Mouse (Mus musculus) liver, embryonic 13.5 days (tissue): ENCODE results near the gene Mup8. TPM values are rescaled to one million over a fixed set of nuclear protein-coding genes. Genes with fewer than 3 reads are reported as not detected.
"Not testable (repeated sequence)": the region's sequence is repeated elsewhere in the genome, so short reads cannot be mapped to it uniquely, and the experiment has no call there.

Experiments
- ATAC-seq: fragments of 200-750 bp; cut with Nextera tagmentation; 2 replicates; pipeline ENCODE4 v1.8.0; 2017; ENCODE audit warnings: low read depth, mild to moderate bottlenecking, moderate number of reproducible peaks, moderate library complexity
- DNase-seq: peaks from one replicate; pipeline ENCODE4 v3.0.0; 2022
- H3K27ac ChIP-seq: fragments of 300-500 bp; sonication (generic); 2 replicates; pipeline ENCODE4 v1.5.1; 2015; ENCODE audit warnings: moderate library complexity, mild to moderate bottlenecking, inconsistent platforms
- H3K27me3 ChIP-seq: fragments of 300-500 bp; sonication (generic); 2 replicates; pipeline ENCODE4 v1.6.1; 2015; ENCODE audit warnings: mild to moderate bottlenecking, inconsistent platforms
- H3K36me3 ChIP-seq: fragments of 300-500 bp; sonication (generic); 2 replicates; pipeline ENCODE4 v1.6.1; 2015; ENCODE audit warnings: mild to moderate bottlenecking, inconsistent platforms
- H3K4me1 ChIP-seq: fragments of 300-500 bp; sonication (generic); replicated peaks from 2 replicates; pipeline ENCODE4 v1.6.1; 2015; ENCODE audit warnings: inconsistent platforms
- H3K4me2 ChIP-seq: fragments of 300-500 bp; sonication (generic); 2 replicates; pipeline ENCODE4 v1.6.1; 2015; ENCODE audit warnings: inconsistent platforms, mild to moderate bottlenecking, moderate library complexity
- H3K4me3 ChIP-seq: fragments of 300-500 bp; sonication (generic); replicated peaks from 2 replicates; pipeline ENCODE4 v1.5.1; 2015; ENCODE audit warnings: mild to moderate bottlenecking, inconsistent platforms
- H3K9ac ChIP-seq: fragments of 300-500 bp; sonication (generic); 2 replicates; pipeline ENCODE4 v1.6.1; 2015; ENCODE audit warnings: mild to moderate bottlenecking, inconsistent platforms
- H3K9me3 ChIP-seq: fragments of 300-500 bp; sonication (generic); replicated peaks from 2 replicates; pipeline ENCODE4 v1.6.1; 2016; ENCODE audit warnings: inconsistent platforms
- WGBS: fragments of 180-500 bp; shearing (Covaris S2); methylation state at CpG from one replicate; pipeline ENCODE4 v1.1.7; 2015; ENCODE audit not compliant: insufficient replicate concordance; 5-methylcytosine and 5-hydroxymethylcytosine counted together
- polyA plus RNA-seq: library from polyadenylated mRNA; unstranded; fragments of >200 nt; fragmentation: Nextera tagmentation; extraction: Ambion mirVana; gene quantifications from 2 replicates; pipeline ENCODE4 v1.2.1, GENCODE M21; 2015

The Mup8 gene
- polyA plus RNA-seq, result not detected in 2 replicates

DNA sequence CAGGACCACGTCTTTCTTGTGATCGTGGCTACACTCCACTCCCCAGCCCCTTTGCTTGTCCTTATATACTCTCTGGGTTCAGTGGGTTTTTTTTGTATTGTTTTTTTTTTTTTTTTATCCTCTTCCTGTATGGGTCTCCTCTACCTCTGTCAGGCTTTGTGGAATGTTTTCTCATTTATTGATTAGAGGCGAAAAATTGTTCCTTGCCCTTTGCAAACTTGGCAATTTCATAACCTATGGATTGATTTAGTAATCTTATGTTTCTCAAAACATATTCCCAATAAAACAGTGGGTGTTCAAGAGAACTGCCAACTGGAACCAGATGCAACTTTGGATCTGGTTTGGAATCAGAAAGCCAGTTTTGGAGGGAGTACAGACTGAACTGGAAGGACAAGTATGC is at the start of gene Mup8:
TSS of gene Mup8 (minus strand) at position 101 of the 400 bp plus-strand sequence.
- not testable (repeated sequence) for H3K9ac ChIP-seq, H3K4me2 ChIP-seq, H3K4me3 ChIP-seq, DNase-seq, H3K9me3 ChIP-seq, ATAC-seq, H3K4me1 ChIP-seq, H3K27me3 ChIP-seq, H3K27ac ChIP-seq, H3K36me3 ChIP-seq
- WGBS, result 55% methylated on average over 3 of the region's 3 CpGs

DNA sequence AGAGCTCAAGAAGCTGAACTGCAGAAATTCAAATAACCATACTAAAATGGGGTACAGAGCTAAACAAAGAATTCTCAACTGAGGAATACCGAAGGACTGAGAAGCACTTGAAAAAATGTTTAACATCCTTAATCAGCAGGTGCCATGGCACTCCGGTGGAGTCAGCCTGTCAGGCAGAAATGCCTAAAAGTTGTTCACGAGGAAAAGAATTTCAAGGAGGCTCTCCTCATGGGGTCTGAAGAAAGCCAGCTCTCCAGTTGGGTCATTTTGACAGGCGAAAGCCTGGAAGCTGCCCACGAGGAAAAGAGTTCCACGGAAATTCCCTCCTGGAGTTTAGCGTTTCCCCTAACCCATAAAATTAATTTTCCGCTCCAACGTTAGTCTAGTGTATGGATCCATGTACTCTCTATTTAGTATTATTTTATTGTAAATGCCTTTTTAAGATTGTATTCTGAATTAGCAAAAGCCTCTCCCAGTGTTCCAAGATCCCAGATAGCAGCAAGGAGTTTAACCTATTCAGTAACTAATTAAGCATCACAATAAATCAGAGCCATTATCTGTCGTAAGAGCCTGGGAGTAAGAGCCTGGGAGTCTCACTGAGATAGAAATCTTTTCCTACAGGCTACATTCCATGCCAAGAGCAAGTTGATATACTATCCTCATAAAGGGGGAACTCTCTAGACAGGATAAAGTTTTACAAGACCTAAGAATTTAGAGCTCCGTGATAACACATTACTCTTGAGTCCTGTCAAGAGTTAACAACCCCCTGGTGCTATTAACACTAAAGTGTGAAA is 43.8 kb upstream of the Mup8 start:
- WGBS, result 68% methylated on average over 11 of the region's 11 CpGs
- H3K9ac ChIP-seq, H3K27me3 ChIP-seq, H3K9me3 ChIP-seq, H3K4me1 ChIP-seq, ATAC-seq, H3K36me3 ChIP-seq, H3K4me3 ChIP-seq, H3K27ac ChIP-seq, H3K4me2 ChIP-seq, DNase-seq: not testable (repeated sequence)

DNA sequence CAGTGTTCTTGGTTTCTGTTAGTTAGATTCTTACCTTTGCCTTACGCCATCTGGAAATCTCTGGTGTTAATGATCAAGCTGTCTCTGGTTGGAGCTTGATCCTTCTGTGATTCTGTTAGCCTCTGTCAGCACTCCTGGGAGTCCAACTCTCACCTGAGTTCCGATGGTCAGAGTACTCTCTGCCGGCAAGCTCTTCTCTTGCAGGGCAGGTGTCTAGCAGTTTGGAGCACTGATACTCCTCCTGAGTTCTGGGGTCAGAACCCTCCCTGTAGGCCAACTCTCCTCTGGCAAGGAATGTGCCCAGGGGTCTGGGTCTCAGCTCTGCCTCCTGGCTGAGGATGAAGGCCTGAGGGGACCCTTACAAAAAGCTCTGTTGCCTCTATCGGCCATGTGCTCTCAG is 40.3 kb upstream of the Mup8 start:
- H3K36me3 ChIP-seq, H3K4me3 ChIP-seq, ATAC-seq, H3K9me3 ChIP-seq, DNase-seq, H3K27ac ChIP-seq, H3K4me1 ChIP-seq, H3K9ac ChIP-seq, H3K27me3 ChIP-seq, H3K4me2 ChIP-seq: not testable (repeated sequence)
- 80% methylated on average over 3 of the region's 4 CpGs for WGBS

Other genes with a start within 250 kb of the Mup8 start
- gene Mup7, start 152.1 kb downstream of the Mup8 start, polyA plus RNA-seq, result not detected in 2 replicates
- gene Mup2, start 68.3 kb downstream of the Mup8 start, polyA plus RNA-seq, result not detected in 2 replicates
- gene Mup9, start 199.4 kb upstream of the Mup8 start, polyA plus RNA-seq, result not detected in 2 replicates